ENCODE assay signal across 8 mouse cellular contexts in genomic region chr3:100359036-100359435, GRCm38 (mm10).
A peak's percentile ranks its signal among the peaks of the same experiment; 100 is the strongest.
DNase-seq lines count a peak whose midpoint lies in the region; ATAC-seq and TF ChIP-seq lines count a peak whose summit lies in the region.

No protein-coding gene starts in this region.

- peak; percentile 87 for DNase-seq in CH12.LX (ENCODE audit: extremely low read depth)
- DNase-seq in brain, adult 2 months (ENCODE audit: low read depth, low spot score), result peak; percentile 76
- DNase-seq in hindbrain, embryonic 11.5 days (ENCODE audit: low spot score), result peak; percentile 65
- peak; percentile 73 for DNase-seq in layer of hippocampus, adult 9-10 months (ENCODE audit: low spot score)
- DNase-seq in lung, adult 2 months, result peak; percentile 23
- peak; percentile 60 for DNase-seq in thymus, adult 2 months

- in situ Hi-C loops in CH12.LX (cut with MboI; ENCODE audit: low pct_ligation_motif_present, low pct_unique_long_range_greater_than_20kb, low sequenced_read_pairs), result no loop called here

- TF ChIP-seq EP300 in CH12.LX (IDR thresholded peaks at IDR 0.05; ENCODE audit: low read length), result no peak

- no peaks in the 10 kb centered on the region for H3K9me3 ChIP-seq in CH12.LX (replicated peaks; ENCODE audit: low read length)
- no peaks in the 10 kb centered on the region for H3K9me3 ChIP-seq in forebrain, embryonic 12.5 days
- no peaks in the 10 kb centered on the region for H3K9me3 ChIP-seq in hindbrain, embryonic 11.5 days (ENCODE audit: control insufficient read depth, low read length)

- peak; percentile 51 to 90 for TF ChIP-seq CTCF in CH12.LX (conservative IDR thresholded peaks at IDR 0.05 in 1 of 2, IDR thresholded peaks at IDR 0.05 in 1 of 2; ENCODE audit: low read depth in 2 of 2, low read length in 2 of 2)
- TF ChIP-seq CTCF in lung, adult 2 months (IDR thresholded peaks at IDR 0.05; ENCODE audit: insufficient read depth, low read length), result 0 out of 2 replicates have a peak, but pooled peaks have one; percentile 10
- no peak for TF ChIP-seq CTCF in olfactory bulb, adult 2 months (IDR thresholded peaks at IDR 0.05; ENCODE audit: insufficient read depth, low read depth, low read length)
- no peak for TF ChIP-seq CTCF in thymus, adult 2 months (IDR thresholded peaks at IDR 0.05; ENCODE audit: borderline replicate concordance, control insufficient read depth, extremely low read depth, insufficient read depth, low read length, poor library complexity)

- H3K36me3 ChIP-seq in CH12.LX (replicated peaks in 1 of 2; ENCODE audit: control insufficient read depth in 1 of 2, insufficient read depth in 1 of 2, low read length in 1 of 2), result no peaks in the 10 kb centered on the region
- H3K36me3 ChIP-seq in forebrain, embryonic 12.5 days (replicated peaks), result no peaks in the 10 kb centered on the region
- no peaks in the 10 kb centered on the region for H3K36me3 ChIP-seq in hindbrain, embryonic 11.5 days (ENCODE audit: control insufficient read depth, insufficient read depth, low read length)
- H3K36me3 ChIP-seq in thymus, adult 2 months (ENCODE audit: control insufficient read depth, insufficient read depth, low read length), result no peaks in the 10 kb centered on the region

- H3K9ac ChIP-seq in CH12.LX (ENCODE audit: insufficient read depth, low read depth), result peak overlapping the region; percentile 61; the same call in 1 of the 2 replicates
- H3K9ac ChIP-seq in forebrain, embryonic 12.5 days, result no peak overlapping the region
- no peak overlapping the region for H3K9ac ChIP-seq in hindbrain, embryonic 11.5 days (ENCODE audit: low read depth, low read length)

- no peaks in the 10 kb centered on the region for H3K27me3 ChIP-seq in CH12.LX (replicated peaks)
- H3K27me3 ChIP-seq in forebrain, embryonic 12.5 days, result no peaks in the 10 kb centered on the region
- H3K27me3 ChIP-seq in hindbrain, embryonic 11.5 days (ENCODE audit: control insufficient read depth, insufficient read depth, low read length), result no peaks in the 10 kb centered on the region
- H3K27me3 ChIP-seq in thymus, adult 2 months (ENCODE audit: control insufficient read depth, insufficient read depth, low read length), result no peaks in the 10 kb centered on the region

- no peaks in the 10 kb centered on the region for H3K79me2 ChIP-seq in CH12.LX (replicated peaks; ENCODE audit: control insufficient read depth, extremely low read depth, insufficient read depth, poor library complexity, severe bottlenecking)

- H3K27ac ChIP-seq in CH12.LX (ENCODE audit: insufficient read depth, low read depth), result no peak overlapping the region
- no peak overlapping the region for H3K27ac ChIP-seq in forebrain, embryonic 12.5 days
- H3K27ac ChIP-seq in hindbrain, embryonic 11.5 days (ENCODE audit: low read depth, low read length), result no peak overlapping the region
- H3K27ac ChIP-seq in olfactory bulb, adult 2 months (ENCODE audit: insufficient read depth, low read depth, low read length), result no peak overlapping the region
- no peak overlapping the region for H3K27ac ChIP-seq in thymus, adult 2 months (ENCODE audit: control insufficient read depth, insufficient read depth, low read length)

- 33% methylated on average over 8 of the region's 8 CpGs for WGBS in forebrain, embryonic 12.5 days
- WGBS in hindbrain, embryonic 11.5 days, result 41% methylated on average over 8 of the region's 8 CpGs
- 12% methylated on average over 8 of the region's 8 CpGs for WGBS in lung, adult 2 months
- 19% methylated on average over 8 of the region's 8 CpGs for WGBS in olfactory bulb, adult 2 months
- WGBS in thymus, adult 2 months, result 15% methylated on average over 8 of the region's 8 CpGs

- peaks cover 3 to 34% of the 10 kb centered on the region in 2 experiments; a peak in 3 of 4 replicates for H3K4me1 ChIP-seq in CH12.LX (ENCODE audit: control insufficient read depth in 1 of 2, insufficient read depth in 2 of 2)
- no peaks in the 10 kb centered on the region for H3K4me1 ChIP-seq in forebrain, embryonic 12.5 days
- H3K4me1 ChIP-seq in hindbrain, embryonic 11.5 days (replicated peaks; ENCODE audit: control insufficient read depth, insufficient read depth, low read length), result no peaks in the 10 kb centered on the region
- H3K4me1 ChIP-seq in lung, adult 2 months (ENCODE audit: control insufficient read depth, insufficient read depth, low read length), result no peaks in the 10 kb centered on the region
- H3K4me1 ChIP-seq in olfactory bulb, adult 2 months (ENCODE audit: control insufficient read depth, insufficient read depth, low read length), result peaks cover 3% of the 10 kb centered on the region; the same call in 1 of the 2 replicates
- peaks cover 2% of the 10 kb centered on the region for H3K4me1 ChIP-seq in thymus, adult 2 months (replicated peaks; ENCODE audit: control insufficient read depth, insufficient read depth, low read length)

- ATAC-seq in forebrain, embryonic 12.5 days (ENCODE audit: low FRiP score), result peak; percentile 74
- ATAC-seq in hindbrain, embryonic 11.5 days (ENCODE audit: low FRiP score), result peak; percentile 80

- peak; percentile 91 for TF ChIP-seq RAD21 in CH12.LX (IDR thresholded peaks at IDR 0.05; ENCODE audit: low read depth, low read length)

- peak; percentile 52; the same call in 1 of the 2 replicates for TF ChIP-seq POLR2A in CH12.LX (IDR thresholded peaks at IDR 0.05; ENCODE audit: low read depth, low read length)
- no peak for TF ChIP-seq POLR2A in lung, adult 2 months (IDR thresholded peaks at IDR 0.05; ENCODE audit: borderline replicate concordance, extremely low read depth, low read depth, low read length)
- TF ChIP-seq POLR2A in olfactory bulb, adult 2 months (IDR thresholded peaks at IDR 0.05; ENCODE audit: insufficient read depth, low read depth, low read length), result no peak
- TF ChIP-seq POLR2A in thymus, adult 2 months (IDR thresholded peaks at IDR 0.05; ENCODE audit: control insufficient read depth, extremely low read depth, insufficient read depth, low read length, poor library complexity), result no peak

- H3K4me2 ChIP-seq in CH12.LX (ENCODE audit: insufficient read depth, low read depth, poor library complexity, severe bottlenecking), result peak overlapping the region; percentile 57
- peak overlapping the region; percentile 41 for H3K4me2 ChIP-seq in forebrain, embryonic 12.5 days
- no peak overlapping the region for H3K4me2 ChIP-seq in hindbrain, embryonic 11.5 days (replicated peaks; ENCODE audit: low read depth, low read length)

- peak overlapping the region; percentile 22 to 41 (median 27) for H3K4me3 ChIP-seq in CH12.LX (replicated peaks in 1 of 3; ENCODE audit: low read depth in 2 of 3, low read length in 2 of 3, poor library complexity in 1 of 3)
- no peak overlapping the region for H3K4me3 ChIP-seq in forebrain, embryonic 12.5 days (replicated peaks)
- H3K4me3 ChIP-seq in hindbrain, embryonic 11.5 days (ENCODE audit: low read depth, low read length), result no peak overlapping the region
- H3K4me3 ChIP-seq in lung, adult 2 months (replicated peaks; ENCODE audit: extremely low read depth, low read depth, low read length), result no peak overlapping the region
- peak overlapping the region; percentile 32 for H3K4me3 ChIP-seq in olfactory bulb, adult 2 months (ENCODE audit: insufficient read depth, low read depth, low read length)
- peak overlapping the region; percentile 37 for H3K4me3 ChIP-seq in thymus, adult 2 months (ENCODE audit: control insufficient read depth, insufficient read depth, low read length)

- dilution Hi-C loops in CH12.LX (cut with MboI; ENCODE audit: extremely low pct_ligation_motif_present, extremely low pct_unique_long_range_greater_than_20kb, low sequenced_read_pairs), result no loop called here

TF ChIP-seq in CH12.LX, 34 proteins besides CTCF, POLR2A, EP300 and RAD21:
- TF ChIP-seq TCF12 (IDR thresholded peaks at IDR 0.05; ENCODE audit: low read depth, low read length), result peak; percentile 57; the same call in 1 of the 2 replicates
- TF ChIP-seq USF2 (conservative IDR thresholded peaks at IDR 0.05; ENCODE audit: low read depth, low read length), result no peak
- TF ChIP-seq RCOR1 (conservative IDR thresholded peaks at IDR 0.05; ENCODE audit: low read depth, low read length), result no peak
- no peak for TF ChIP-seq GABPA (IDR thresholded peaks at IDR 0.05; ENCODE audit: insufficient replicate concordance, low read depth, low read length)
- peak; percentile 60; the same call in 1 of the 2 replicates for TF ChIP-seq TBP (conservative IDR thresholded peaks at IDR 0.05; ENCODE audit: low read depth, low read length)
- TF ChIP-seq MAX (IDR thresholded peaks at IDR 0.05; ENCODE audit: low read length), result 0 out of 2 replicates have a peak, but pooled peaks have one; percentile 46
- TF ChIP-seq NELFE (IDR thresholded peaks at IDR 0.05; ENCODE audit: low read depth, low read length), result peak; percentile 57; the same call in 1 of the 2 replicates
- peak; percentile 19; the same call in 1 of the 2 replicates for TF ChIP-seq BHLHE40 (IDR thresholded peaks at IDR 0.05; ENCODE audit: low read depth, low read length)
- peak; percentile 62 for TF ChIP-seq ZC3H11A (IDR thresholded peaks at IDR 0.05; ENCODE audit: low read depth, low read length)
- peak; percentile 93 for TF ChIP-seq SMC3 (IDR thresholded peaks at IDR 0.05; ENCODE audit: low read depth, low read length)
- peak; percentile 83 for TF ChIP-seq ELF1 (IDR thresholded peaks at IDR 0.05; ENCODE audit: low read depth, low read length)
- TF ChIP-seq JUN (IDR thresholded peaks at IDR 0.05; ENCODE audit: insufficient read depth, low read depth, low read length), result no peak
- peak; percentile 43; the same call in 1 of the 2 replicates for TF ChIP-seq IRF4 (IDR thresholded peaks at IDR 0.05; ENCODE audit: low read depth, low read length)
- TF ChIP-seq MXI1 (IDR thresholded peaks at IDR 0.05; ENCODE audit: low read depth, low read length), result no peak
- TF ChIP-seq NRF1 (IDR thresholded peaks at IDR 0.05; ENCODE audit: low read depth, low read length), result no peak
- no peak for TF ChIP-seq KAT2A (IDR thresholded peaks at IDR 0.05; ENCODE audit: insufficient replicate concordance, low read length)
- TF ChIP-seq MEF2A (IDR thresholded peaks at IDR 0.05; ENCODE audit: borderline replicate concordance, low read depth, low read length), result no peak
- 0 out of 2 replicates have a peak, but pooled peaks have one; percentile 6 for TF ChIP-seq MAFK (IDR thresholded peaks at IDR 0.05; ENCODE audit: insufficient replicate concordance, low read length)

Comparison
In these comparisons a context has a peak if more than half of its experiments do, and no peak if none do; other contexts are left out.
1. DNase-seq: peak in every context shown above with its lines; median percentile 87 in CH12.LX; 76 in brain, adult 2 months; 73 in layer of hippocampus, adult 9-10 months; 65 in hindbrain, embryonic 11.5 days; 60 in thymus, adult 2 months; 23 in lung, adult 2 months.
2. H3K4me3 ChIP-seq: peak in CH12.LX (3 of 3), olfactory bulb, adult 2 months (single experiment) and thymus, adult 2 months (single experiment); none in forebrain, embryonic 12.5 days (single experiment), hindbrain, embryonic 11.5 days (single experiment) and lung, adult 2 months (single experiment).
3. CTCF ChIP-seq: peak in CH12.LX (2 of 2) and lung, adult 2 months (single experiment); none in olfactory bulb, adult 2 months (single experiment) and thymus, adult 2 months (single experiment).